Mouse (Mus musculus) MEL (cell line): ENCODE results near the gene Stox1.

Source experiments
- BHLHE40 ChIP-seq: IDR thresholded peaks from 2 replicates; pipeline ENCODE4 v1.6.1; 2012; ENCODE audit warnings: low read depth, mild to moderate bottlenecking, inconsistent platforms, low read length, improper control_type of control experiment, borderline replicate concordance
- CTCF ChIP-seq, 3 experiments: IDR thresholded peaks in 2 of 3; conservative IDR thresholded peaks in 1 of 3; 2 replicates each; pipeline ENCODE4 v1.5.1; 2011 to 2012; ENCODE audit warnings: low read length in 3 of 3, low read depth in 2 of 3, mild to moderate bottlenecking in 2 of 3, improper control_type of control experiment in 1 of 3, inconsistent platforms in 1 of 3, mixed read lengths in 1 of 3, moderate library complexity in 1 of 3; ENCODE audit not compliant: control insufficient read depth in 1 of 3, insufficient read depth in 1 of 3, poor library complexity in 1 of 3, severe bottlenecking in 1 of 3
- E2F4 ChIP-seq: IDR thresholded peaks from 2 replicates; pipeline ENCODE4 v1.6.1; 2011; ENCODE audit warnings: low read depth, low read length, improper control_type of control experiment, borderline replicate concordance
- EP300 ChIP-seq, 2 experiments: IDR thresholded peaks; 2 replicates each; pipeline ENCODE4 v1.6.1; 2011; ENCODE audit warnings: improper control_type of control experiment in 2 of 2, low read length in 2 of 2, low read depth in 1 of 2, mild to moderate bottlenecking in 1 of 2
- GATA1 ChIP-seq: IDR thresholded peaks from 2 replicates; pipeline ENCODE4 v1.6.1; 2011; ENCODE audit warnings: low read depth, low read length, improper control_type of control experiment
- KAT2A ChIP-seq: conservative IDR thresholded peaks from 2 replicates; pipeline ENCODE4 v1.6.1; 2012; ENCODE audit warnings: low read depth, low read length, improper control_type of control experiment, inconsistent platforms
- MAX ChIP-seq: IDR thresholded peaks from 2 replicates; pipeline ENCODE4 v1.6.1; 2011; ENCODE audit warnings: low read length, improper control_type of control experiment
- MAZ ChIP-seq: IDR thresholded peaks from 2 replicates; pipeline ENCODE4 v1.6.1; 2012; ENCODE audit warnings: low read depth, mild to moderate bottlenecking, inconsistent platforms, low read length, improper control_type of control experiment
- NELFE ChIP-seq: IDR thresholded peaks from 2 replicates; pipeline ENCODE4 v1.6.1; 2011; ENCODE audit warnings: low read depth, low read length, improper control_type of control experiment
- POLR2A ChIP-seq, 2 experiments: IDR thresholded peaks; 2 replicates each; pipeline ENCODE4 v1.6.1; 2011 to 2012; ENCODE audit warnings: low read length in 2 of 2, mild to moderate bottlenecking in 2 of 2, control low read depth in 1 of 2, improper control_type of control experiment in 1 of 2, low read depth in 1 of 2, moderate library complexity in 1 of 2; ENCODE audit not compliant: control insufficient read depth in 1 of 2, insufficient read depth in 1 of 2, poor library complexity in 1 of 2
- RCOR1 ChIP-seq: IDR thresholded peaks from 2 replicates; pipeline ENCODE4 v1.6.1; 2012; ENCODE audit warnings: low read depth, mild to moderate bottlenecking, inconsistent platforms, low read length, improper control_type of control experiment
- TBP ChIP-seq: IDR thresholded peaks from 2 replicates; pipeline ENCODE4 v1.8.0; 2011; ENCODE audit warnings: low read depth, low read length, improper control_type of control experiment
- USF1 ChIP-seq: IDR thresholded peaks from 2 replicates; pipeline ENCODE4 v1.6.1; 2014; ENCODE audit warnings: low read depth, mild to moderate bottlenecking, inconsistent platforms, low read length, improper control_type of control experiment, moderate library complexity
- ZMIZ1 ChIP-seq: IDR thresholded peaks from 2 replicates; pipeline ENCODE4 v1.6.1; 2012; ENCODE audit warnings: low read depth, mild to moderate bottlenecking, inconsistent platforms, low read length, improper control_type of control experiment, moderate library complexity

DNA sequence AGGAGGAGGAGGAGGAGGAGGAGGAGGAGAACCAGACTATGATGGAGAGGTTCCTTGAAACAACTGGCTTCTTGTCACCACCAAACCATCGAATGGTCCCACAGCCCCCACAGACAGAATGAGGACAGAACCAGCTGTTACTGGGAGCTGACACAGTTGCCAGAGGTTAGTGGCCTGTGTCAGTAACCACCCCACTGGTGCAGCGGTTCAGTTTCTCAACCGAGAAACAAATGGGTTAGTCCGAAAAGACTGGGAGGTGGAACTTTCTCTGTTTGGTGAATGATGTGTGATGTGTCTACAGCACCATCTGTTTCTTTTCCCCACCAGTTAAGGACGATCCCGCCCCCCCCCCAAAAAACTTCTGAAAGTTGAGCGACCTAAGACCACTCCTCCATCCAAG, 992 bp downstream of the Stox1 start:
- TF ChIP-seq MAZ: no peak
- TF ChIP-seq MAX: no peak
- no peak for TF ChIP-seq USF1
- no peak for TF ChIP-seq ZMIZ1
- TF ChIP-seq KAT2A: no peak
- TF ChIP-seq NELFE: no peak
- TF ChIP-seq GATA1: no peak
- no peak for TF ChIP-seq CTCF (IDR thresholded peaks at IDR 0.05 in 2 of 3, conservative IDR thresholded peaks at IDR 0.05 in 1 of 3; ENCODE audit: control insufficient read depth in 1 of 3, insufficient read depth in 1 of 3, low read depth in 2 of 3, low read length in 3 of 3, poor library complexity in 1 of 3, severe bottlenecking in 1 of 3)
- no peak for TF ChIP-seq BHLHE40
- TF ChIP-seq RCOR1: no peak
- TF ChIP-seq TBP: no peak
- no peak for TF ChIP-seq E2F4
- no peak for TF ChIP-seq EP300 (IDR thresholded peaks at IDR 0.05; ENCODE audit: low read depth in 1 of 2, low read length in 2 of 2)
- no peak for TF ChIP-seq POLR2A (IDR thresholded peaks at IDR 0.05; ENCODE audit: control insufficient read depth in 1 of 2, insufficient read depth in 1 of 2, low read depth in 1 of 2, low read length in 2 of 2, poor library complexity in 1 of 2)
